Mouse (Mus musculus) neural tube, postnatal 0 days (tissue): ENCODE measurements around the gene Alk. TPM values are rescaled to one million over a fixed set of nuclear protein-coding genes. Genes with fewer than 3 reads are reported as not detected.

Experiments used
- polyA plus RNA-seq: library from polyadenylated mRNA; unstranded; fragments of >200 nt; fragmentation: Nextera tagmentation; extraction: Ambion mirVana; gene quantifications from 2 replicates; pipeline ENCODE4 v1.2.1, GENCODE M21; 2015

Alk gene
- polyA plus RNA-seq: 6.1 and 7.5 TPM in 2 replicates

DNA sequence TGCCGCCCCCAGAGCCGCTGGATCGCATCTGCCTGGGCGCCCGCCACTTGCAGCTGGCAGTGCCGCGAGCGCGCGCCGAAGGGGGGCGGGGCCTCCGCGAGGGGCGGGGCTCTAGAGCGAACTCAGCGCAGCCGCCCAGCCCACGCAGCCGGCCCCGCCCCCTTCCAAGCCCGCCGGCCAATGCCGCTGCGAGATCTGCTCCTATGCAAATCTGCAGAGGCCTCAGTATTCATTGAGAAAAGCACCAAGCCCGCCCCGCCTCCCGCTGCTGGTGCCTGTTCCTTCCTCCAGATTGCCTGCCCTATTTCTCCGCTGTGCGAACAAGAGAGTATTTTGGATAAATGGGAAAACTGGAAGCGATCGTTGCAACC lies at the start of gene Alk:
Gene Alk (minus strand): TSS at position 18 of the 371 bp plus-strand sequence.

Other genes starting within 250 kb of the Alk start
- gene Ypel5, start 231.8 kb upstream of the Alk start, polyA plus RNA-seq: 86.1 and 92.3 TPM in 2 replicates